Mouse (Mus musculus) natural killer cell, adult 2 months (primary cell): ENCODE data around the gene Filip1l.

Experiments
- DNase-seq, 2 experiments: peaks; one replicate each; pipeline ENCODE4 v3.0.0; 2022; ENCODE audit warnings: low spot score in 2 of 2

Filip1l gene

GRCm38 (mm10) chr16:57433173-57433572 lies 80.3 kb downstream of the Filip1l start:
- DNase-seq: no peak

- no peak for DNase-seq
Observed at GRCm38 (mm10) chr16:57433671-57434070, 80.8 kb downstream of the Filip1l start.

GRCm38 (mm10) chr16:57434640-57435039 lies 81.7 kb downstream of the Filip1l start:
- peak; percentile 21 to 27 for DNase-seq

GRCm38 (mm10) chr16:57437523-57438287 lies 84.8 kb downstream of the Filip1l start:
- DNase-seq: no peak

GRCm38 (mm10) chr16:57438288-57438685 lies 85.4 kb downstream of the Filip1l start:
- no peak for DNase-seq

GRCm38 (mm10) chr16:57439206-57439605 lies 86.3 kb downstream of the Filip1l start:
- DNase-seq: no peak

DNA sequence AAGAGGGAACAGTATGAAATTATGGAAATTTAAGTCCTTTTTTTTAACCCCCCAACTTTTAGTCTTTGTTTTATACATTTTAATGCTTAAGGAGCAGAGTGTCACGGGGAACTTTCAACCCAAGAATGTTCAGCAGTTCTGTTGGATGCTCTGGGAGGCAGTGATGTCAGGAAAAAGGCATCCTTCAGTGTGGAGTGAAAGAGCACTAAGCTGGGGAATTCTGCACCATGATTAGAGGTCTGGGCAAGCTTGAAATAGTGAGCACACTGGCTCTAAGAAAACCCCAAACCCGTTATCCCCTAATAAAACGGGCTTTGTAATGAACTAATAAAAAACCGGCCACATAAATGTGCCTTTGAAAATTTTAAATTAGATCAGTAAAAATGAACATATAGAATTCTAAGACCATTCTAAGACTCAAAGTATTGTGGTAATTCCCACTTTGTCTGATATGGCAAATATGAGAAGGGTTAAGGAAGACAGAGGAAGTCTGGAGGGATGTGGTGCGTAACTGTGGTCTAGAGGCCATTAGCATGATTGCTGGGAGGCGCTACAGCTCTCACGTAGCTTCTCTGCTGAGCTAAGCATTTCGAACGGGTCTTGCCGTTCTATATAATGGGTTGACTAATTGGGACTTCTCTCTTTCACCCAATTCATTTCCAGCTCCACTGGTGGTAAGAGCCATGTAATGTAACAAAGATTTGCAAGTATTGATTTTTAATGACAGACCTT lies 88.0 kb downstream of the Filip1l start:
- DNase-seq: no peak

GRCm38 (mm10) chr16:57445096-57446094 lies 92.5 kb downstream of the Filip1l start:
- DNase-seq: no peak

DNA sequence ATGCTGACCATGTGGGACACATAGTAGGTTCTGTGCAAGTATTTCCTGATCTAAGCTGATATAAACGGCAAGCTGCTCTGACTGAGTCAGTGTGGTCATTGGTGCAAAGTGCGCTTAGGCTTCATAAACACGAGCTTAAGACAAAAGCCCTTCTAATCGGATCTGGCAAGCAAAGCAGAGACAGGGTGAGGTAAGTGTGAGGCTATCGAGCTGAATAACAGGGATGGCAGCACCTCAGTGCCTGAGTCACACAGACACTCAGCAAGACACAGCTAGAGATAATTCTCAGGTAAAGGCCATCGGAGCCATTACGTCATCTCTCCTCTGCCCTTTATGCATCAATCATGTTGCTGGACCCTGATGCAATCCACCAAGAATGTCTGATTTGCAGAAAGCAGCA lies 100.1 kb downstream of the Filip1l start:
- no peak for DNase-seq

GRCm38 (mm10) chr16:57454106-57454763 lies 101.3 kb downstream of the Filip1l start:
- no peak for DNase-seq

DNA sequence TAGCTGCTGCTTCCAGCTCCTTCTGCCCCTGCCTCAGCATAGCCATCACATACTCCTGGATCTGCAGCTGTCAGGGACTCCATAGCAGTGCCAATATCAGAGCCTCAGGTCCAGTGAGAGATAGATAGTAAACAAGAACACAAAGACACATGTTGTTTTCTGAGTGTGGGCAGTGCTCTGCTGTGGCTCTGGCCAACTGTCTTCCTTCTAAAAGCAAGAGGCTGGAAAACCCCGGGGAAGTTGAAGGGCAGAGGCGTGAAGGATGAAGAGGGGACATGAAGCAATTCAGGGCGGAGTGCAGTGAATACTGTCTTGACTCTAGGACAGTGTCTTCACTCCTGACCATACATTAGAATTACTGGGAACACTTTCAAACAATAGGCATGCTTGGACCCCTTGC lies 102.7 kb downstream of the Filip1l start:
- DNase-seq: no peak

- no peak for DNase-seq
Observed at GRCm38 (mm10) chr16:57456003-57456402, 103.1 kb downstream of the Filip1l start.

GRCm38 (mm10) chr16:57465386-57465913 lies 112.6 kb downstream of the Filip1l start:
- DNase-seq: no peak

DNA sequence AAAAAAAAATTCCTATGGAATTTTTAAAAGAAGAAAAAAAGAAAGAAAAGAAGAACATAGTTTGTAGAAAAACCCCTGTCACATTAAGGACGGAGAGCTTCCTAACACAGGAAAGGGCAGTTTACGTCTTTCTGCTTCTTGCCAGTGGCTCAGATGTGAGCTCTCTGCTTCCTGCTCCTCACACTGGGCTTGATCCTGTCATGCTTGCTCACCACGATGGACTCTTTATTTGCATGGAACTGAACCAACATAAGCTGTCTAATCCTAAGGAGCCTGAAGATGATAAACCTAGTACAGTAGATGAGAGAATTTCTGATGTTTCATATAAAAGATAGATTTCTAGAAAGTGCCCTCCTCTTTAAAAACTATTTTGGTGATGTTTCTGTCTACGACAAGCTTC lies 116.4 kb downstream of the Filip1l start:
- no peak for DNase-seq

GRCm38 (mm10) chr16:57469869-57470268 lies 117.0 kb downstream of the Filip1l start:
- no peak for DNase-seq

- peak; percentile 51 to 52 for DNase-seq
Observed at GRCm38 (mm10) chr16:57470286-57470830, 117.5 kb downstream of the Filip1l start.

- peak; percentile 37 to 39 for DNase-seq
Observed at GRCm38 (mm10) chr16:57471071-57471470, 118.2 kb downstream of the Filip1l start.

DNA sequence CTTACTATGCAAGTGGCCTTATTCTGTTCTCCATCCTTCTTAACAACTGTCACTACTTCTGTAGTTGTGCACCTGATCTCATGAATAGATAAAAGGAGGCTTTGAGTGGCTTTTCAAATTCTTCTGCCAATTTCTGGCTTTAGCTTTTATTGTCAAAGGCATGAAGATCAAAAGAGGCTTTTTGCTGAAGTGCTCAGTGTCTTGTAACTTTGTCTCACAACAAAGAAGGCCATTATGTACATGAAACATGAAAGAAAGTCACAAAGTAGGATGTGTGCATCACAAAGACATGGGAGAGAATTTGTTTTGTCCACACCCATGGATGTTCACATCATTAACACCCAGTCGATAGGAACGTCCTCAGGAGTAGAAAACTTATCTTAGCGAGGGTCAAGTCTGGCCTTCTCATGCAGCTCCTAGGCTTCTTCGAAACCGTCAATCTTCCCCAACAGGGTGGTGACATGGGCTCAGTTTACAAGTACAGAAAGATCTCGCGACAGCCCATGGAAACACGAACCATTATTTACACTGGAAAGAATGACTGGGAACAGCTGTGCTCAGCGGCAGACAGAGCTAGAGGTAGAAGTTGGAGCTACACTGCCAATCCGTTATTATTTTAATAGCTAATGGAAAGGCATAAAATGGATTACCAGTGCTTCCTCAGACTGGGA lies 120.7 kb downstream of the Filip1l start:
- DNase-seq: no peak

- DNase-seq: no peak
Observed at GRCm38 (mm10) chr16:57478451-57478850, 125.6 kb downstream of the Filip1l start.

DNA sequence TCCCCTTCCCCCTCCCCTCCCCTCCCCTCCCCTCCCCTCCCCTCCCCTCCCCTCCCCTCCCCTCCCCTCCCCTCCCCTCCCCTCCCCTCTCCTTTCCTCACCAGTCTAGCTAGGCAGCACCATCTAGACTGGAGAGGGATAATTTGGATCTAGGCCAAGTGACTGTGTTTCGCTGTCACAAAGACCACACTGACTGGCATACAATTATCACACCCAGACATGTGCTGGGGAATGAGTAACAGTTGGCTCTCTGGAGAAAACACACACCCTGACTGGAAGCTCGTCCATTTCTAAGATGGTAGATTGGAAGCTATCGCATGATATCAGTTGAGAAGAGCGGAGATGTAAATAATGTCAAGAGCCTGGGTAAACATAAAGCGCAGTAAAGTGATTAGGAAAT lies 126.9 kb downstream of the Filip1l start:
- no peak for DNase-seq
